Mouse (Mus musculus) CD4-positive, CD25-positive, alpha-beta regulatory T cell (primary cell): Measurements from ENCODE around the gene Hsd17b14. TPM values are rescaled to one million over a fixed set of nuclear protein-coding genes. Genes with fewer than 3 reads are reported as not detected.

Experiments used
- polyA plus RNA-seq: library from polyadenylated mRNA; unstranded; fragments of 100-300 nt; shearing (Covaris generic); gene quantifications from one replicate; pipeline ENCODE4 v1.2.1, GENCODE M21; 2017

Hsd17b14 gene
- polyA plus RNA-seq: 1.1 TPM

DNA sequence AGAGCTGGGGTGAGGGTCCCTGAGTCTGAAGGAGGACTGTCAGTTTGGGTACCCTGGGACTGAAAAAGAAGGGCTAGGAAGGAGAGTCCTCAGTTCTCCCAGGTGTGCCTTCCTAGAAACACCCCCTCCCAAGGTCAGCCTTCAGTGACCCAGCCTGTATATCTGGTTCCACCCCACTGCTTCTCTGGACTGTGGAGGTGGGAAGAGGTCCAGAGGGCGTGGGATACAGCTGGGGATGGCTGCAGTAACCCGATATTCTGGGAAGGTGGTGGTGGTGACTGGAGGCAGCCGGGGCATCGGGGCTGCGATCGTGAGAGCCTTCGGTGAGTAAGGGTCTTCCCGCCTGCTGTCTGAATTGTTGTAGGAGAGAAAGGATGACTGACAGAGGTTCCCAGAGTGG lies at the start of gene Hsd17b14:
Gene Hsd17b14 (plus strand): TSS at position 150 of the 400 bp plus-strand sequence.

DNA sequence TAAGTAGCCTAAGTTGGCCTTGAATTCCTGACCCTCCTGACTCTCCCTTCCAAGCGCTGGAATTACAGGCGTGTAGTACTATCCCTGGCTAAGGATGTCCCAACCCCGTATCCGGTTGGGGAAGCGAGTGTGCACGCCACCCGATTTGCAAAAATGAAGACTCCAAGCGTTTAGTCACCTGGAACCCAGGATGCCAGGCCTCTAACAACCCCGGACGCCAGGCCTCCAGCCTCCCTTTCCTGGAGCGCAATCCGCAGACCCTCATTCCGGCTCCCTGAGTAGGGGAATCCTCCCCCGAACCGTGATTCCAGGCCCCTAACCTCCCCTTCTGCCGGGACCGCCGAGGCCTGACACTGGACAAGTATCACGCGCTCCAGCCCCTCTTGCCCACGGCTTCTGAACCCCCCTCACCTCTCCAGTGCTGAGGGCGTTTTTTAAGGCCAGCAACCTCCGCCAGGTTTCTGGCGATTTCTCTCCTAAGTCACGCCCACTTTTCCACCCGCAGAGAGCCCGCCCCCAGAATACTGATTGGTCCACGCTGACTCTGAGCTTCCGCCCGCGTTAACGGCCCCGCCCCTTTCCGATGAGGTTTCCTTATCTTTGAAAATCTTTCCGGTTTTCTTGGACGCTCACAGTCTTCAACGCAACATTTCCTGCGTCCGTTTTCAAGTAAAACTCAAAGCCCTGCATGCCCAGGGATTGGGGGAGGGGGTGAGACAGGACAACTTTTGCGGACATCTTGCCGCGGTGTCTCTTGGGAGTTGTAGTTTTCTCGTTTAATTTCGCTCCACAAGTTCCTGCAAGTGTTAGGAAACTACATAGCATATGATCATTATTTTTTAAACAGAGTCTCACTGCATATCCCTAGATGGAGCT lies 44.5 kb upstream of the Hsd17b14 start, which contains the start of gene Nucb1:
Gene Nucb1 (minus strand): TSS at position 495 of the 876 bp plus-strand sequence.

DNA sequence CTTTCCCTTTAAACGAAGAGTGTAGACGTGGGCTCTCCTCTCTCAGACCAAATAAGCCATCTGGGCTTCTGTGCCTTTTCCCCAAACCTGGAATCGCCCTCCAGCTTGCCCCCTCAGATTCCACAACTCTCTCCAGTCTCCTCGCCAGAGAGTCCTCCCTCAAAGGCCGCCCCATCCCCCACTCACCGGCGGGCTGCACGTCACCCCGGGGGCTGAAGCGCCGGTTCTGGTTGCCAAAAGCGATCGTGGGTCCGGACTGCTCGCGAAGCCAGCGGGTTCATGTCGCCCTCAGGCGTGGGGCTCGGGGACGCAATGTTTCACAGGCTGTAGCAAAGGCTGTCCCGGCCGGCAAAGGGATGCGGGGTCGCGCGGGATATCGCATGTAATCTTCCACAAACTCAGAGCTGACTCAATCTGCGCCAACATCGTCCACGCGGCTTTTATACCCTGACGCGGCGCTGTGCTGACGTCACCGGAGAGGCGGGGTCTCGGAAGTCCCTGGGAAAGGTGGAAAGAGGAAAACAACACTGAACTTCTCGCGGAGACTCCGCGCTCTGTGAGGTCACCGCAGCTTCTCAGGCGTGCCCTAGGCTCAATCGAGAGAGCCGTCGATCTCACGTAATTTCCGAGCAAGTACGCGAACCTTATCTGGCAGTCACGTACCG lies 28.8 kb upstream of the Hsd17b14 start, which contains the start of the genes Ppp1r15a and Plekha4:
Gene Ppp1r15a (minus strand): TSS at position 460 of the 665 bp plus-strand sequence.
Gene Plekha4 (plus strand): TSS at position 522 of the 665 bp plus-strand sequence.

DNA sequence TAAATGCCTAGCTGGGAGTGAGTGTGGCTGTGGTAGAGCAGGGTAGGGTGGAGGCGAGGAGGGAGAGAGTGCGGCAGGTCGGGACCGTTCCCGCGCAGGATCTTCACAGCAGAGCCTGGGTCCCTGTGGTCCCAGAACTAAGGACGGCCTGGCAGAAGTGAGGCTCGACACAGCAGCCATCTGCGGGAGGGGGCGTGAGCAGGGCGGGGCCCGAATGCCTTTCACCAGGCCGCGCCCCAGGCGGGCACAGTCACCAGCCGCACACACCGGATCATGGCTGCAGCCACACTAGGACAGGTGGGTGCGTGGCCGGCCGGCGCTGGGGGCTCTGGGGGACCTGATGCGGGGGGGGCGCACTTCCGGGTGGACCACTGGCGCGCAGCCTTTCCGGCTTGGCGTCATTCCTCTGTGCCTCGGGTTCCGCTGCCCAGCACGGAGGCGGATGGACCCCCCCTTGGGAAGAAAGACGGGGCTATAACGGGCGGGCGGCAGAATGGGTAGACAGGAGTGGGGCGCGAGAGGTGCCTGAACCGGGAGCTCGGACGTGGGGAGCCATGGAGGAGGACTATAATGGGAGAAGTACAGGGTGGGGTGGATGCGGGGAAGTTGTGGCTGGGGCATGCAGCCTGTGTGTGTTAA lies 15.5 kb downstream of the Hsd17b14 start, which contains the start of gene Bcat2:
Gene Bcat2 (plus strand): TSS at position 51 of the 639 bp plus-strand sequence.

DNA sequence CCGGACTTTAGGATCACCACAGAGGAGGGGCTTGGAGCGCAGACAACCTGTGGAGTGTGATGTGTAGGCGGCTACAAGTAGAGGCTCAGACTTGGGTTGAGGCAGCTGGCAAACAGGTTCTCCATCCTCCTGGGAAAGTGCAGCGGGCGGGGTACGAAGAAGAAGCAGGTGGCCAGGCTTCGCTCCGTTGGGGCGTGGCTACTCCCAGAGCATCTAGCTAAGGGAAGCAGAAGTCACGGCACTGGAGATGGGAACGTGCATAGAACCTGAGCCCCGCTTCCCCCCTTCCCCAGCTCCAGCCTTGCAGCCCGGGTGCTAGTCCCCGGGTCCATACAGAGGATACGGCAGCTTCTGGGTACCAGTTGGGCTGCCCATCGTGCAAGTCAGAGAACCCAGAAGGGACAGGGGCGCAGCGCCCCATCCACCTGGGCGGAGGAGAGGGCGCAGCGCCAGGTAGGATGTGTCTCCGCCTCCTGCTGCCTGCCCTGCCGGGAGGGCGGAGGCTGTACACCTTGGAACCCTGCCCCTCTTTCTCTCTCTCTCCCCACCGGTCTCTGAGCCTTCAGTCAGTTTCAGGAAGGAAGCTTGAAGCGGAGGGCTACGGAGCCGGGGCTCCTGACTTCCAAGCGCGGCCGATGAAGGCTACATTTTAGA lies 62.5 kb downstream of the Hsd17b14 start, which contains the start of gene Fut1:
Gene Fut1 (plus strand): TSS at position 248 of the 654 bp plus-strand sequence.

Other genes with a start within 250 kb of the Hsd17b14 start
- 15.0 TPM for gene Trpm4, start 221.1 kb upstream of the Hsd17b14 start, polyA plus RNA-seq
- gene Hrc, start 219.6 kb upstream of the Hsd17b14 start, polyA plus RNA-seq: not detected
- gene Ppfia3, start 187.9 kb upstream of the Hsd17b14 start, polyA plus RNA-seq: 0.30 TPM
- not detected for gene Lin7b, start 184.3 kb upstream of the Hsd17b14 start, polyA plus RNA-seq
- 231 TPM for gene Snrnp70, start 159.2 kb upstream of the Hsd17b14 start, polyA plus RNA-seq
- gene Kcna7, start 149.2 kb upstream of the Hsd17b14 start, polyA plus RNA-seq: not detected
- gene Ntf5, start 141.2 kb upstream of the Hsd17b14 start, polyA plus RNA-seq: 0.54 TPM
- gene Lhb, start 134.1 kb upstream of the Hsd17b14 start, polyA plus RNA-seq: not detected
- gene Gys1, start 120.0 kb upstream of the Hsd17b14 start, polyA plus RNA-seq: 13.9 TPM
- gene Ruvbl2, start 116.8 kb upstream of the Hsd17b14 start, polyA plus RNA-seq: 74.6 TPM
- 2,110 TPM for gene Ftl1, start 95.0 kb upstream of the Hsd17b14 start, polyA plus RNA-seq
- gene Bax, start 88.0 kb upstream of the Hsd17b14 start, polyA plus RNA-seq: 289 TPM
- gene Tulp2, start 73.0 kb upstream of the Hsd17b14 start, polyA plus RNA-seq: 2.7 TPM
- gene Gm45808, start 68.1 kb upstream of the Hsd17b14 start, polyA plus RNA-seq: 0.35 TPM
- gene Dhdh, start 66.1 kb upstream of the Hsd17b14 start, polyA plus RNA-seq: 0.89 TPM
- 226 TPM for gene Nucb1, start 44.5 kb upstream of the Hsd17b14 start, polyA plus RNA-seq
- 99.4 TPM for gene Ppp1r15a, start 28.6 kb upstream of the Hsd17b14 start, polyA plus RNA-seq
- gene Plekha4, start 28.6 kb upstream of the Hsd17b14 start, polyA plus RNA-seq: 0.78 TPM
- 86.0 TPM for gene Bcat2, start 15.3 kb downstream of the Hsd17b14 start, polyA plus RNA-seq
- gene Fgf21, start 60.6 kb downstream of the Hsd17b14 start, polyA plus RNA-seq: not detected
- not detected for gene Fut1, start 62.4 kb downstream of the Hsd17b14 start, polyA plus RNA-seq
- 0.14 TPM for gene Izumo1, start 66.9 kb downstream of the Hsd17b14 start, polyA plus RNA-seq
- 6.5 TPM for gene Rasip1, start 72.6 kb downstream of the Hsd17b14 start, polyA plus RNA-seq
- gene Mamstr, start 85.1 kb downstream of the Hsd17b14 start, polyA plus RNA-seq: 1.7 TPM
- gene Fut2, start 111.5 kb downstream of the Hsd17b14 start, polyA plus RNA-seq: 0.12 TPM
- gene Ntn5, start 129.1 kb downstream of the Hsd17b14 start, polyA plus RNA-seq: 0.32 TPM
- 0.35 TPM for gene Sec1, start 139.5 kb downstream of the Hsd17b14 start, polyA plus RNA-seq
- gene Car11, start 144.9 kb downstream of the Hsd17b14 start, polyA plus RNA-seq: 8.4 TPM
- 53.0 TPM for gene Dbp, start 150.2 kb downstream of the Hsd17b14 start, polyA plus RNA-seq
- gene Rpl18, start 160.6 kb downstream of the Hsd17b14 start, polyA plus RNA-seq: 1,454 TPM
- 36.3 TPM for gene Sphk2, start 163.1 kb downstream of the Hsd17b14 start, polyA plus RNA-seq
- gene Fam83e, start 166.3 kb downstream of the Hsd17b14 start, polyA plus RNA-seq: 0.43 TPM
- not detected for gene Spaca4, start 170.9 kb downstream of the Hsd17b14 start, polyA plus RNA-seq
- gene Lmtk3, start 228.8 kb downstream of the Hsd17b14 start, polyA plus RNA-seq: 0.04 TPM
- 3.0 TPM for gene Sult2b1, start 229.8 kb downstream of the Hsd17b14 start, polyA plus RNA-seq